Mouse (Mus musculus): ENCODE measurements around the gene Odf4. TPM values are rescaled to one million over a fixed set of nuclear protein-coding genes. Genes with fewer than 3 reads are reported as not detected.

Odf4 gene
- total RNA-seq, 1 experiment from 2014 or later, result not detected

DNA sequence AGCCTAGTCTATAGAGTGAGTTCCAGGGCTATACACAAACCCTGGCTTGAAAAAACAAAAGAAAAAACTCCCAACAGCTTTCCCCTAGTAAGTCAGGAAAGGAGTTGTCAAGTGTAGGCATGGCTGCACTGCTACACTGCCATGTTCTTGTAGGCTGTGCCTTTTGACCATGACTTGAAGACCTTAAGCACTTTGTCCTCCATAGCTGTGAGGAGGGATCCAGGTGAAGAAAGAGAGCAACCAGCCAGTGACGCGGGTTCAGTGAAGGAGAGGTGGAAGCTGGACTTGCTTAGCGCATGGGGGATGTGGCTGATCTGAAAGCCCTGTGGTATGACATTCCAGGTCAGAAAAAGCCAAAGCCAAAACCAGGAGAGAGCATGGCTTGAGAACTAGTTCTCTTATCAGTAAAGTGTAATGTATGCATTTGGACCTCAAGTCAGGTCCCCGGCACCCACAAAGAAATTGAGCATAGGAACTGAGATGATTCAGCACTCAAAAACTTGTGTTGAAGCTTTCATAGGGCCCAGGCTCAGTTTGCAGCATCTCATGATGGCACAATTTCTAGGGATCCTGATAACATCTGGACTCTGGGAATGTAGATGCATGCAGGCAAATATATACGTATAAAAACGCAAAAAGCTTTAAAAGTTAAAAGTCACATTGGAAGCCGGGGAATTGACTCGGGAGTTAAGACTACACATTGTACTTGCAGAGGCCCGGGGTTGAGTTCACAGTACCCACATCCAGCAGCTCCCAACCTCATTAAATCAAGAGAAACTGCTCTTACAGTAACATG, 21.0 kb downstream of the Odf4 start:
- ATAC-seq (ENCODE audit: extremely low read depth, insufficient number of reproducible peaks, low FRiP score, poor library complexity, severe bottlenecking), result no peak

DNA sequence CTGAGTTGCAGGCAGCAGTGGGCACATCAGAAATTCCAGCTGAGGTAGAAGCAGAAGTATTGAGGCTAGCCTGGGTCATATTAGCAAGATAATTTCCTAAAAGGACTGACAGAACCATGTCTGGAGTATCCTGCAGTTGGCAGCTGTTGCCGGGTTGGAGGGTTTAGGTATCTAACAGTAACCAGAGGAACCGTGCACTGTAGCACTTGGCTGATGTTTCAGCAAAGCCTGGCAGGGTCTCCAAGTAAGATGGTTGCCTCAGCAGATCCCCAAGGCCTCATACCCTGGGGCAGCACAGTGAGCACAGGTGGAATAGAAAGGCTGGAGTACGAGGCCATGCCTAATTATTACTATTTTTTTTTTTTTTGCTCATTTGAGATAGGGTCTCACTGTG, 21.7 kb downstream of the Odf4 start:
- no peak for ATAC-seq (ENCODE audit: extremely low read depth, insufficient number of reproducible peaks, low FRiP score, poor library complexity, severe bottlenecking)

DNA sequence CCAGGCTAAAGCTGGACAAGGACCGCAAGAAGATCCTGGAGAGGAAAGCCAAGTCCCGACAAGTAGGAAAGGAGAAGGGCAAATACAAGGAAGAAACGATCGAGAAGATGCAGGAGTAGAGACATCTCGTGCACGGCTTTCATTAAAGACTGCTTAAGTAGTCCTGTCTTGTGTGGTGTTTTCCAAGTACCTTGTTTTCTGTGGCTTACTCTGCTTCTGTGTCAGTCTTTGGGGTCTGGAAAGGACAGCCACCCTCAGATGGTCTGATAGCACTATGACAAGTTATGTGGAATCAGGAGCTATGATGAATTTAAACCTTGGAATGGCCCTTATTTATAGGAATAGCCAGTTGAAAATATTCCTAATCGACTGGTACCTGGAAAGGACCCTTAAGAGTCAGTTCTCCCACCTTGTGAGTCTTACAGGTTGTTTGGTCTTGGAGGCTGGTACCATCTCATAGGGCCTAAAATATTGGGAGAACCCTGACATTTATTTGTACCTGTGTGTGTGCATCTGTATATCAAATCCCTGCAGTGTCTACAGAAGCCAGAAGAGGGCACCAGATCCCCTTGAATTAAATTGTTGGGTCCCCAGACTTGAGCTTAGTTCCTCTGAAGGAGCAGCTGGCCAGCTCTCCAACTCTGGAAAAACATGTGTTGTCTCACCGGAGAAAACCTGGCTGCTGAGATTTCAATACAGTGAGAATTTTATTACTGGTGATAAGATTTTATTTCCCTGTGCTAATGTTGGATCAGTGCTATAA, 22.3 kb downstream of the Odf4 start:
- no peak for ATAC-seq (ENCODE audit: extremely low read depth, insufficient number of reproducible peaks, low FRiP score, poor library complexity, severe bottlenecking)

DNA sequence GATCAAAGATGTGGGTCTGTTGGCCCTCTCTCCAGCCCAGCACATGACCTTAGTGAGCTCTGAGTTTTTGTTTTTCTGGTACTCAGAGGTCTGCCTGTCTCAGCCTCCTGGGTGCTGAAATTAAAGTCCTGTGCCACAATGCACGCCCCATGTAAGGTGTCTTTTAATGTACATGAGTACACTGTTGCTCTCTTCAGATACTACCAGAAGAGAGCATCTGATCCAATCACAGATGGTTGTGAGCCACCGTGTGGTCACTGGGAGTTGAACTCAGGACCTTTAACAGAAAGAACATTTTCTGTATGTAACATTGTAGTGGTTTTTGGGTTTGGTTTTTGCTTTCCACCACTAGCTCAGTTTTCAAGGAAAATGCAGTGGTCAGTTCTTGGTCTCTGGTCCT, 23.1 kb downstream of the Odf4 start:
- ATAC-seq (ENCODE audit: extremely low read depth, insufficient number of reproducible peaks, low FRiP score, poor library complexity, severe bottlenecking), result no peak

DNA sequence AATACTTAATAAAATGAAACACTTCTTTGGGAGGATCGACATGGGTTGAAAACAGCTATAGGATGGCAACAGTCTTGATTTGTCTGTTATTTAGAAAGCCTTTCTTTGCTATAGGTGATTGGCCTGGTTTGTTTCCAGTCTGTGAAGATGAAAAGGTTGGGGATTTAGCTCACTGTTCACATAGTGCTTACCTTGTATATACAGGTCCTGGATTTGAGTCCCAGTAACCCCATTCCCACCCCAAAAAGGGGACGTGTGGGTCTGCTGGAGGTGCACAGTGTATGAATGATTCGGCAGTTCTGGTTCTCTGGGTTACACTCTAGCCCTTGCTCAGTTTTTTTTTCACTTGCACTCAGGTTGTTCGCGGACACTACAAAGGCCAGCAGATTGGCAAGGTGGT, 24.1 kb downstream of the Odf4 start:
- no peak for ATAC-seq (ENCODE audit: extremely low read depth, insufficient number of reproducible peaks, low FRiP score, poor library complexity, severe bottlenecking)

DNA sequence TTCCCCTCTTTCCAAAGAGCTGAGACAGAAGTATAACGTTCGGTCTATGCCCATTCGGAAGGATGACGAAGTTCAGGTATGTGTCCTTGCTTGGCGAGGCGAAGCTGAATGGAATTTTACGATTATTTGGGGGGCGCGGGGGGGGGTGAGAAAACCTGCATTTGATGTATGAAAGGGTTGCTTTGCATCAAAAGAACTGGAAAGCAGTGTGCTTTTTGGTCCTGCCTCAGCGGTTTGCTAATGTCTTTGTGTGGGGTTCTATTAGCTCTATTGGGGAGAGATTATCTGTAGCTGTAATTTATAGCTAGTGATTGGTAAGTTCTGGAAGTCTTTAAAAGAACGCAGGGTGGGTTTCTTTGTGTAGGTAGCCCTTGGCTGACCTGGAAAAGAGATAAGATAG, 24.5 kb downstream of the Odf4 start:
- ATAC-seq (ENCODE audit: extremely low read depth, insufficient number of reproducible peaks, low FRiP score, poor library complexity, severe bottlenecking), result no peak

DNA sequence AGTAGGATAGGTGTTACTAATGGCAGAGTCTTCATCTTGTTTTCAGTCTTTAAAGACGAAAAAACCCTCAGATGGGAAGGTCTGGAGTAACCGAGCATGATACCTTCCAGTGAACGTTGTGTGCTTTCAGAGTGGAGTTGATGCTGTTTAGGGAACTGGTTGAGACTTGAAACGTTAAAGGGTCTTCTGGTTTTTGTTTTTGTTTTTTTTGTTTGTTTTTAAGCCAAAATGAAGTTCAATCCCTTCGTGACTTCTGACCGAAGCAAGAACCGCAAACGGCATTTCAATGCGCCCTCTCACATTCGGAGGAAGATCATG, 24.9 kb downstream of the Odf4 start:
- ATAC-seq (ENCODE audit: extremely low read depth, insufficient number of reproducible peaks, low FRiP score, poor library complexity, severe bottlenecking), result no peak

DNA sequence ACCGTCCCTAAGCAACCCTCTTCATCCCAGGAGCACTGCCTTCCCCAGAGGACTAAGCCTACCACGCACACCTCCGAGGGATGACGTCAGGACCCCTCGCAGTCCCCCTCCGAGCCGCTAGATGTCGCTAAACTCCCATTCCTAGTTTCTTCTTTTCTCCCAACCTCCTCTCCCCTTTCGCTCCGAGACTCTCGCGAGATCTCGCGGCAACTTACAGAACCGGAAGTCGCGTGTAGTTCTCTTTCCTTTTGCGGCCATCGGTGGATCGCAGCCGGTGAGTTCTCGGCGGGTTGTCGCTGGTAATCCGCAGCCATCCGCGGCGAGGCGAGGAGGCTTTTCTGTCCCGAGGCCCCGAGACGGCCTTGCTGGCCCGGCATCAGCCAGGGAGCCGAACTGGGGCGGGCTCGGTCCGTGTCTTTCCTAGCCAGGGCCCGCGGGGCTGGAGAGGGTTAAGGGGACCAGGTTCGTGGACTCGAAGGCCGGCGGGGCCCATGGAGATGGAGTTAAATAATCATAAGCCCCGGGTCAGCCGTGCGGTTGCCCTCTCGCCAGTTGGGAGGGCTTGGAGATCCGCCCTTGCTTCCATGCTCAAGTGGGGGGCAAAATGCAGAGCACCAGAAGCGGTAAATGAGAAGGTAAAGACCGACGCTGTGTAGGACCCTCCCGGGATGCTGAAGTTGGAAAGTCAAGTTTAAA, 25.4 kb downstream of the Odf4 start, which contains the start of gene Rpl26:
Gene Rpl26 (plus strand): TSS at position 233 of the 696 bp plus-strand sequence.
- peak; percentile 95 for ATAC-seq (ENCODE audit: extremely low read depth, insufficient number of reproducible peaks, low FRiP score, poor library complexity, severe bottlenecking)

DNA sequence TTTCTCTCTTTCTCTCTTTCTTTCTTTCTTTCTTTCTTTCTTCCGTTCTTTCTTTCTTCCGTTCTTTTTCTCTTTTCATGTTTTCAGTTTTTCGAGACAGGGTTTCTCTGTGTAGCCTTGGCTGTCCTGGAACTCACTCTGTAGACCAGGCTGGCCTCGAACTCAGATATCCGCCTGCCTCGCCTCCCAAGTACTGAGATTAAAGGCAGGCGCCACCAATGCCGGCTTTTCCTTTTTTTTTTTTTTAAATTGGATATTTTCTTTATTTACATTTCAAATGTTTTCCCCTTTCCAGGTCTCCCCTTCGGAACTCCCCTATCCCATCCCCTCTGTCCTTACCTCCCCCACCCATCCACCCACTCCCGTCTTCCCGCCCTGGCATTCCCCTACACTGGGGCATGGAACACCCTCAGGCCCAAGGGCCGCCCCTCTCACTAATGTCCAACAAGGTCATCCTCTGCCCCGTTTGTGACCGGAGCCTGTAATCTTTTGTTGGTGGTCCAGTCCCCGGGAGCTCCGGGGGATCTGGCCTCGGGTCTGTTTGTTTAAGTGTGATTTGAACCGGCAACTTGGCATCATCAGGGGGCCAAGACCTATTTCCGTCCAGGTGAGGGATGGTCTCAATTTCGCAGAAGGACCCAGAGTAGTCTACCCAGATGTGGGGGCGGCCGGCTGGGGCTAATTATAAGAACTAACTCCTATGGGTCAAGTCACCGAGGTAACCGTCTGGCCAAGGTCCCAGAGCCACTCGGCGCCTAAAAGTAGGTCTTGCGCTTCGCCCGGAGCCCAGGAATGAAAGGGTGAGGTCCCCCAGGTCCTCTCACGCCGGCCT, 26.1 kb downstream of the Odf4 start:
- ATAC-seq (ENCODE audit: extremely low read depth, insufficient number of reproducible peaks, low FRiP score, poor library complexity, severe bottlenecking), result no peak

DNA sequence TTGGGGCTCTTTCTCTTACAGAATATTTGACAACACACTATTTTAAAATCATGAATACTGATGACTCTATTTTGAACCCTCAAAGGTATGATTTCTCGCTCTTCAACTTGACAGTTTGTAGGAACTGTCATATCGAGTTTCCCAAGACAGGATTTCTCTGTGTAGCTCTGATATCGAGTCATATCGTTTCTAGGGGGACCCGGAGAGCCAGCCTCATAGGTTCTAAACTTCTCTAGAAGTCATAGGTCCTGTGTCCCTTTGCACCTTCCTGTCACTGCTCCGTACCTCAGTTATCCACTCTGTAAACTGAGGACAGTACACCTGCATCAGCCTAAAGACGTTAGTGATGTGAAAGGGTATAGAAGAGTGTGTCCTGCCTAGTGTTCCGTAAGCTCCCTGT, 27.1 kb downstream of the Odf4 start:
- no peak for ATAC-seq (ENCODE audit: extremely low read depth, insufficient number of reproducible peaks, low FRiP score, poor library complexity, severe bottlenecking)

DNA sequence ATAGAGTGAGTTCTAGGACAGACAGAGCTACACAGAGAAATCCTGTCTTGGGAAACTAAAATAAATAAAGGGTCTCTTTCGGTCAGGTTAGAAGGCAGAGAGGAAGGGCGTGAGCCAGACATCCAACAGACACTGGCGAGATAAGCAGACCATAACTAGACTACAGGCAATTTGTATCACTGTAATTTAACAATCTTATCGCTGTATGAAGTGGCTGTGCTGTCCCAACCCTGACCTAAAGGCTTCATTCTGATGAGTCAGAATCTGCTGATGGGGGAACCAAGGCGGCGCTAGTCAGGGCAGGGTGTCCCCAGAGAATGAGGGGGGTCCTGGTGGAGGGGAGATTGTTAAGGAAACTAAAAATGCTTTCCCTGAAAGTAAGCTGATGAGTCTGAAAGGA, 28.1 kb downstream of the Odf4 start:
- no peak for ATAC-seq (ENCODE audit: extremely low read depth, insufficient number of reproducible peaks, low FRiP score, poor library complexity, severe bottlenecking)

DNA sequence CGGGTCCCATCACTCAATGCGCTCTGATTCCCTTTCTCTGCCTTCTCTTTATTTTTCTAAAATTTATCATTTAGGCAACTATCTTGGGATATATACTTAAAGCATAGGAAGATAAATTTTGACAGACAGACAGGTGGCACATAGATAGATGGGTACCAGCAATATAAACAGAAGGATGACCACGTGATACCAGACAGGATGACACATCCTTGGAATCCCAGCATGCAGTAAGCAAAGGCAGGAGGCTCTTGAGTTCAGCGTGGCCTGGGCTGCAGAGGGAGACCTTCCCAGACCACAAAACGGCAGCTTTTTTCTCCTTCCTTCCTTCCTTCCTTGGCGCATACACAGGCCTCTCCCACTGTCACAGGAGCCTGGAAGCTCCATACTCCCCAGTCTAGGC, 29.0 kb downstream of the Odf4 start:
- no peak for ATAC-seq (ENCODE audit: extremely low read depth, insufficient number of reproducible peaks, low FRiP score, poor library complexity, severe bottlenecking)

DNA sequence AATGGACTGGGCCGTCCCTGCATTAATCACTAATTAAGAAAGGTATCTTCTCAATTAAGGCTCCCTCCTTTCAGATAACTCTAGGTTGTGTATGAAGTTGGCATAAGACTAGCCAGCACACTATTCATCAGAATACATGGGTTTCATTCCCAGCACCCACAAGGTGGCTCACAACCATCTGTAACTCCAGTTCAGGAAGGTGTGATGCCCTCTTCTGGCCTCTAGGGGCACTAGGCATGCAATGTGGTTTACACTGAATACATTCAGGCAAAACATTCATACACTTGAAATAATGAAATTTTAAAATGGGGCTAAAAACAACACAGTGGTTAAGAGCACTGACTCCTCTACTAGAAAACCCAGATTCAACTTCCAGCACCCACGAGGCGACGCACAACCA, 29.8 kb downstream of the Odf4 start:
- ATAC-seq (ENCODE audit: extremely low read depth, insufficient number of reproducible peaks, low FRiP score, poor library complexity, severe bottlenecking), result peak; percentile 47; the same call in 1 of the 2 replicates

DNA sequence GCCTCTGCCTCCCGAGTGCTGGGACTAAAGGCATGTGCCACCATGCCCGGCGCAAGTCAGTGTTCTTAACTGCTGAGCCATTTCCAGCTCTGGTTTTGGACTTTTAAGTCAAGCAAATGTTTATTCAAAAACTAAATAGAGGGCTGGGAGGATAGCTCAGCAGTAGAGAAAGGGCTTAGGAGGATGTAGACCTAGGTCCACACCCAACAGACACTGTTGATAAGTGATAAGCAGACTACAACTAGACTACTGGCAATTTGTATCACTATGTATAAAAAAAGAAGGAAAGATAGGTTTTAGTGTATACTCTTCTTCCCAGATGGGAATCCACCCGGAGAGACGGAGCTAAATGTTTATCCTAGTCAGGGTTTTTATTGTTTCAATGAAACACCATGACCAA, 30.6 kb downstream of the Odf4 start:
- ATAC-seq (ENCODE audit: extremely low read depth, insufficient number of reproducible peaks, low FRiP score, poor library complexity, severe bottlenecking), result no peak

DNA sequence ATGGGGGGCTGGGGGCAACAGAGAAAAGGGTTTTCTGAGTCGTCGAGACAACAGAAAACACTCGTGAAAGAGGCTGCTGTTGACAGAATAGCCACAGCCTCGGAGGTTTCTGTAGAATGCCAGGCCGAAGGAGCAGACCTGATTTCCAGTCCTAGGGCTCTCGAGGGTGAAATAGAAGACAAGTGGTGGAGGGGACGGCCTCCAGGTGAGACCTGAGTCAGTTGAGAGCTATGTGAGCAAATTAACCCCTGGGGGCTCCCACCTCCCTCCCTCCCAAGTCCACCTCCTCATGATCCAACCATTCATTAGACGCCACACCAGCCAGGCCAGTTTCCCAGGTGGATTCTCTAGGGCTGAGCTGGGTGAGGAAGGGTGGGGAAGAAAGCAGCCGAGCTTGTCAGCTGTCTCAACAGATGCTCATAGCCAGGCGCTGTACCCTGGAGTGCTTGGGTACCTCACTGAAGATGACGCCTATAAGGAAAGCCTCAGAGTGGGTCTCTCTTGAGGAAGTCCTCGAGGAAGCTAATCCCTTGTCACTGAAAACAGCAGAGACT, 32.9 kb downstream of the Odf4 start:
- ATAC-seq (ENCODE audit: extremely low read depth, insufficient number of reproducible peaks, low FRiP score, poor library complexity, severe bottlenecking), result no peak

DNA sequence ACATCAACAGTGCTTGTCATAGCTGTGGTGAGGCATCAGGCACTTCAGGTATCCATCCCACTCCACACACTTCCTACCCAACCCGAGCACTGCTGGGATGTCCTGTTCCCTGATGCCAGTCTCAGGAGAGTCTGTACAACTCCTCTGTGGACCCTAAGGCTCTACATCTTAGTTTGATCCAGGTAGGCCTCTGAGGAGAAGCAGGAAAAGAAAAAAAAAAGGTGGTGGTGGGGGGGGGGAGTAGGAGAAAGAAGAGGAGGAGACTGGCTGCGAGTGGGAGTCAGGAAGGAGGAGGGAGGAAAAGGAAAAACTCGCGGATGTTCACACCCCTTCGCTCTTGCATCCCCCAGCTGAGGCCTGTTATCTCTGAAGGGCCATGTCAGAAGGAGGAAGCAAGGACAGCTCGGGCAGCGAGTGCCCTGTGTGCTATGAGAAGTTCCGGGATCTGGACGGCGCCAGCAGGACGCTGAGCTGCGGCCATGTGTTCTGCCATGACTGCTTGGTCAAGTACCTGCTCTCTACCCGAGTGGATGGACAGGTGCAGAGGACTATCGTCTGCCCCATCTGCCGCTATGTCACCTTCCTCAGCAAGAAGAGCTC, 34.5 kb downstream of the Odf4 start:
- no peak for ATAC-seq (ENCODE audit: extremely low read depth, insufficient number of reproducible peaks, low FRiP score, poor library complexity, severe bottlenecking)

DNA sequence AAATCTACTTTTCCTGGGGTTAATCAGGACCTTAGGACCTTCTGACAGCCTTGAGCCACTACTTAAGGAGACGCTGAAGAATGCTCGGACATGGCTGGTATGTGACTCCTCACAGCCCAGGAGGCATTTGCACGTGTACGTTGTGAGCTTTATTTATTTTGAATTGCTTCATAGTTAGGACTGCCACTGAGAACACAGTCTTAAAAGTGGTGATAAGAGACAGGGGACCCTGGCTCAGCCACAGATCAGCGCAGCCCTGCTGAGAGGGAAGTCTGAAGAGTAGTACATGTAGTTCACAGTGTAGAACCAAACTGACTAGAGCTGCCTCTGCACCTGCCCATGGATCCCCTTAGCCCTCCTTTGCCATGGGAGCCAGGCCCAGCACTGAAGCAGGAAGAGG, 35.1 kb downstream of the Odf4 start:
- ATAC-seq (ENCODE audit: extremely low read depth, insufficient number of reproducible peaks, low FRiP score, poor library complexity, severe bottlenecking), result no peak

DNA sequence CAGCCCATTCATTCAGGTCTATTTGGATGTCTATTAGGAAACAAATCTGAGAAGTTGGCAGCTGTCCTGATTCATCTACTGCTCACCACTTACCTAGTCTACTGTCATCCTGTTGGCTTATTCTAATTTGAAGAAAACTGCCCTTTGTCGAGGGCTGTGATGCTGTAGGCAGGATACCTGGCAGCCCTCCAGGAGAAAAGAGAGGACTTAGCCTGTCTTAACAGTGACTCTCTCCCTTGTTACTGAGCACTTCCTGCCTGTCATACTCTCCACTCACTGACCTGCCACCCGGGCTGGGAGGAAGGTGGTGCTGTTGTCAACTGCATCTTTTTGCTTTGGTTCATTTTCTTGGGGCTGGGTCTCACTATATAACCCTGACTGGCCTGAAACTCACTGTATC, 36.3 kb downstream of the Odf4 start:
- no peak for ATAC-seq (ENCODE audit: extremely low read depth, insufficient number of reproducible peaks, low FRiP score, poor library complexity, severe bottlenecking)

DNA sequence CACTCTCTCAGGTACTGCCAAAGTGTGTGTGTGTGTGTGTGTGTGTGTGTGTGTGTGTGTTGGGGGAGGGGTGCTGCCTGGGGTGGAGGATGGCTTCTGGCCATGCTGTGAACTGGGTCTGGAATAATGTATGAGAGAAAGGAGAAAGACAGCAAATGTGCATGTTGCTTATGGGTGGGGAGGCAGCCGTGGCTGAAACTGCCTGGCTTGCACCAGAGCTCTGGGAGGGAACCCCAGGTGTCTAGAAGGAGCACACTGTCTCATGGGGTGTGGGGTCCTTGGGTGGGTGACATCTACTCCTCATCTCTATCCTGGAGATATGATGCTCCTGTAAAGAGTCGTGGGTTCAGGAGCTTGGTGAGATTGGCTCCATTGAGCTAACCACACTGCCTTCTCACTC, 38.2 kb downstream of the Odf4 start:
- no peak for ATAC-seq (ENCODE audit: extremely low read depth, insufficient number of reproducible peaks, low FRiP score, poor library complexity, severe bottlenecking)
